Mouse (Mus musculus): ENCODE measurements around the gene Dph3. TPM values are rescaled to one million over a fixed set of nuclear protein-coding genes. Genes with fewer than 3 reads are reported as not detected.

Dph3 gene
- polyA plus RNA-seq, 1 experiment from 2014 or later = 21.6 TPM

Other genes with a start within 250 kb of the Dph3 start
- gene Galnt15, start 56.7 kb downstream of the Dph3 start, polyA plus RNA-seq (2018) = not detected in 3 replicates
- 7.6 to 12.3 TPM (median 8.1 TPM) in 3 replicates for gene Oxnad1, start 355 bp downstream of the Dph3 start, polyA plus RNA-seq (2018)
- not detected in 3 replicates for gene Msmb, start 56.3 kb upstream of the Dph3 start, polyA plus RNA-seq (2018)
- 137 to 536 TPM (median 493 TPM) in 3 replicates for gene Ncoa4, start 74.1 kb upstream of the Dph3 start, polyA plus RNA-seq (2018)
- gene Timm23, start 116.2 kb upstream of the Dph3 start, polyA plus RNA-seq (2018) = 85.3 to 157 TPM (median 86.3 TPM) in 3 replicates
- gene Parg, start 116.2 kb upstream of the Dph3 start, polyA plus RNA-seq (2018) = 20.5 to 23.9 TPM (median 21.0 TPM) in 3 replicates
- gene Ogdhl, start 236.3 kb upstream of the Dph3 start, polyA plus RNA-seq (2018) = 0.07 to 0.14 TPM in 2 of 3 replicates, not detected in the other